Mouse (Mus musculus) bone marrow, adult 2 months (tissue): ENCODE measurements around the gene Spata33. TPM values are rescaled to one million over a fixed set of nuclear protein-coding genes. Genes with fewer than 3 reads are reported as not detected.
"Not testable (repeated sequence)": the region's sequence is repeated elsewhere in the genome, so short reads cannot be mapped to it uniquely, and the experiment has no call there.

Experiments
- H3K27ac ChIP-seq: fragments of 200-500 bp; 2 replicates; pipeline ENCODE4 v1.5.1; 2012; ENCODE audit warnings: low read depth, mild to moderate bottlenecking, control low read depth, inconsistent platforms, low read length; ENCODE audit not compliant: control insufficient read depth, poor library complexity, insufficient read depth
- H3K4me1 ChIP-seq: fragments of 200-500 bp; 2 replicates; pipeline ENCODE4 v1.6.1; 2011; ENCODE audit warnings: low read length; ENCODE audit not compliant: control insufficient read depth, insufficient read depth
- H3K4me3 ChIP-seq: fragments of 200-500 bp; replicated peaks from 2 replicates; pipeline ENCODE3; 2011; ENCODE audit warnings: mild to moderate bottlenecking, low read depth, low read length, control low read depth; ENCODE audit not compliant: control insufficient read depth
- CTCF ChIP-seq: fragments of 200-500 bp; IDR thresholded peaks from 2 replicates; pipeline ENCODE4 v1.5.1; 2011; ENCODE audit warnings: low read length, control low read depth; ENCODE audit not compliant: control insufficient read depth, insufficient read depth
- POLR2A ChIP-seq: fragments of 200-500 bp; IDR thresholded peaks from 2 replicates; pipeline ENCODE4 v1.6.1; 2011; ENCODE audit warnings: low read depth, mild to moderate bottlenecking, control low read depth, low read length, borderline replicate concordance; ENCODE audit not compliant: control insufficient read depth
- WGBS: fragments of 180-500 bp; shearing (Covaris S2); methylation state at CpG from one replicate; pipeline ENCODE4 v1.1.7; 2018; 5-methylcytosine and 5-hydroxymethylcytosine counted together
- polyA plus RNA-seq: library from polyadenylated mRNA; stranded (reverse); fragments of >200 nt; gene quantifications from 2 replicates; pipeline ENCODE4 v1.2.4, GENCODE M21; 2011; ENCODE audit warnings: low replicate concordance; ENCODE audit not compliant: missing spikeins, insufficient read depth, insufficient read length

The Spata33 gene
- polyA plus RNA-seq, 1 experiment, result 0.62 TPM

DNA sequence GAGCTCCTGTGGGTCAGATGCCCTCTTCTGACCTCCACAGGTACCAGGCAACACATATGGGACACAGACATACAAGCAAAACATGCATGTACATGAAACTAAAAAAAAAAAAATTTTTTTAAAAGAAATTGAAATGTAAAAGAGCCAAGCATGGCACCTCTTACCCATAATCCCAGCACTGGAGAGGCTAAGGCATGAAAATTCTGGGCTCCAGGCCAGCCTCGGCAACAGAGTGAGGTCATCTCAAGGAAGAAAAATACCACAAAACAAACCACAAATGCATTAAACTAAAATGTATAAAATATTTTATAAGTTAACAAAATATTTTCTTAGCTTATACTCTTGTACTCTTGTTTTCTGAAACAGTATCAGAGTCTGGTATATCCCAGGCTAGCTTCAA lies 8.3 kb downstream of the Spata33 start:
- no peak overlapping the region for H3K4me3 ChIP-seq
- WGBS, result 10% methylated on average over 1 of the region's 1 CpGs
- H3K27ac ChIP-seq, result no peak overlapping the region
- peaks cover 2% of the 10 kb centered on the region; the same call in 1 of the 2 replicates for H3K4me1 ChIP-seq
- TF ChIP-seq CTCF, result no peak
- TF ChIP-seq POLR2A, result no peak

DNA sequence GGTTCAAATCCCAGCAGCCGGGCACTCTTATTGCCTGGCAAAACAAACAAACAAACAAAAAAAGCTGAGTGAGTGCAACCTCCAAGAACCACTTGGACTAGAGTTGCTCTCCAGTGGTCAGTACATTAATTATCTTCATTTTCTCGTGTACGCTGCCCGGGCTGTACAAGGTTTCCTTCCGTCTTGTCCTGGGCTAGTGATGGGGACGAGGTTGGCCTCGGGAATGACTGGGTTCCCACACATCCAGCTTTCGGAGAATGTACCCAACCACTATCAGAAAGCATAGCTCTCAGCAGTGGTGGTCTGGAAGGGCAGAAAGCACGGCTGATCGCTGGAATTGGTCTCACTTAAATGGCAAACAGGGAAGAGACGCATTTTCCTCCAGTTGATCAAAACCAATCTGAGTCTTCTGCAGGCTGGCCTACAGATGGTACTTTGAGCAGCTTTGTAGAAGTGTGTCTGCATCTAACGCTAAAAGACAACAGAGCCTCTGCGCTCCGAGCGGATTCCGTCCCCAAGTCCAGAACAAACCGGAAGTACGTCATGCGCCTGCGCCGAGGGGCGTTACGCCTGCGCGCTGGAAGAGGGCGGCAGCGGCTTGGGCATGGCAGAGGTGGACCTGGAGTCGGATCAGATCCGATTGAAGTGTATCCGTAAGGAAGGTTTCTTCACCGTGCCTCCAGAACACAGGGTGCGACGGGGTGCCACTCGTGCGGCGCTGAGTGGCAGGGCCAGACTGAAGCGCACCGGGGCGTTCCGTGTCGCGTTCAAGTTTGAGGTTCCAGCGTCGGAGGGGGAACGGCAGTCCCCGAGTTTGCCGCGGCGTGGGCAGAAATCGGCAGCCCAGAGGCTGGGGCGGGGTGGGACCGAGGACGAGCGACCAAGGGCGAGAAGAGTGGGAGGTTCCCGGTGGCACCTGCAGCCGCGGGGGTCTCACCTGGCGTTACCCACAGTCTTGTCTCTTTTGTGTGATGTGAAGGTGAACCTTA lies 11.9 kb downstream of the Spata33 start, which contains the start of gene Cdk10:
TSS of gene Cdk10 (plus strand) at position 565 of the 989 bp plus-strand sequence.
- Histone ChIP-seq H3K4me3 (peak within 1 kb of the TSS; percentile 88), H3K4me1 (peaks cover 2% of the 10 kb centered on the region; the same call in 1 of the 2 replicates), H3K27ac (peak within 1 kb of the TSS; percentile 44)
- TF ChIP-seq POLR2A (peak; percentile 96), CTCF (no peak)
- WGBS, result 2% methylated on average over 59 of the region's 59 CpGs

DNA sequence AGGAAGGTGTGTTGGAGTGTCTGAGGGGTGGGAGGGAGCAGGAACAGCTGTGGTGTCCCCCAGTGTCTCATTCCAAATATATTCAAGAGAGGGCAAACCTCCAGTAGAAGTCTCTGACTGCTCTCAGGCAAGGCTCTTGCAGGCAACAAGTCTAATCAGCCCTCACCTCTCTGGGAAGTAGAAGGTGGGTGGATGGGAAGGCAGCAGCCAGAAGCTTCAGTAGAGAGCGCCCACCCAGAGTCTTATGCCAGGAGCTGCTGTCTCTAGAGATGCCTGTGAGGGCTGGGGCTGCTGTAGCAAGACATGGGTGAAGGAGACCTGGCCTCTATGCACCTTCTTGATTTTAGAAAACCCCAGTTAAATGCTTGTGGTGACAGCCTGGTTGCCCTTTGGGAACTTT lies 15.8 kb downstream of the Spata33 start:
- no peak for TF ChIP-seq POLR2A
- no peak for TF ChIP-seq CTCF
- Histone ChIP-seq H3K4me3 (no peak overlapping the region), H3K4me1 (peaks cover 2% of the 10 kb centered on the region; the same call in 1 of the 2 replicates), H3K27ac (no peak overlapping the region)
- 82% methylated on average over 1 of the region's 1 CpGs for WGBS

DNA sequence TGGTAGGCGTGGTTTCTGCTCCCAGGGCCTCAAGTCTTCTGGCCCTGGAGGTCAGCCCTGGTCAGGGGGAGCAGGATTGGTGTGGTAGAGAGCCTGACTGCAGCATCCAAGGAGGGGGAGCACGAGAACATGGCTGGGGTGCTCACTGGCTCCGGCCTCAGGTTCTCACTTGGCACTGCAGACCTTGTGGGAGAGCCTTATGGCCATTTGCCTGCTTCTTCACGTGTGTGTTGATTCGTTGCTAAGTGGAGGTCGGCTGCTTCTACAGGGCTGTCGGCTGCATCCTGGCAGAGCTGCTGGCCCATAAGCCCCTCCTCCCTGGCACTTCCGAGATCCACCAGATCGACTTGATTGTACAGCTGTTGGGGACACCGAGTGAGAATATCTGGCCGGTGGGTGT lies 17.7 kb downstream of the Spata33 start:
- H3K4me3 ChIP-seq, H3K27ac ChIP-seq, H3K4me1 ChIP-seq: not testable (repeated sequence)
- WGBS, result 75% methylated on average over 11 of the region's 11 CpGs

DNA sequence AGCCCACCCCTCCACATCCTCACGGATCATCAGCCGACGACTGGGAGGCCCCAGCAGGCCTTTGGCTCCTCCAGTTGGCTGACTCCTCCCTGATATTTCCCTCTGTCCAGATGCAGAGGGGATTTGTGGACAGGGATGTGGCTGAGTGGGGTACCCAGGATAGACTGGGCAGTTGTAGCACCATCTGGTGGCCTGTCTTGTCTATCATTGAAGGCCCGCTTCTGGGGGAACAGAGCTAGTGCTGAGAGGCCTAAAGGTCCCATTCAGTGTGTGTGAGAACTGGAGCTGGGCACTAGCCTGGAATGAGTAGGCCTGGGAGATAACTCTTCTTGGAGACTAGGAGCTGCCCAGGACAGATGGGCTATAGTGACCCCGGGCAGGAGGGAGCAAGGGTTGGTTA lies 19.1 kb downstream of the Spata33 start:
- 75% methylated on average over 5 of the region's 5 CpGs for WGBS
- H3K27ac ChIP-seq, result no peak overlapping the region

DNA sequence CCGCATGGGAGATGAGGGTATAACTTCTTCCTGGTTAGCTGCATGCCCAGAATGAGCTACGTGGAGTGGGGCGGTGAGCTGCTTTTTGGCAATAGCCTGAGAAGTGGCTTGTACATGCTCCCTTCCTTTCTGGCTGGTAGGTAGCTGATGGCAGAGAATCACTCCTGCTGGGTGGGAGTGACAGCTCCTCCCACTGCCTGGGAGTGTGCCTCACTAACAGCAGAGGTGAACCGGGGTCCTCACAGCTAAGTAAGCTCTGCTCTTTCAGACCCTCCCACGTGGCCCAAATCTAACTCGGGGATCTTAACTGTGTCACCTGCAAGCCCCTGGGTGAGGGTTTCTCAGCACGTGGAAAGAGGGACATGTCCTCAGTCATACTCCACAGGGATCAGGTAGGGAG lies 19.9 kb downstream of the Spata33 start:
- no peak overlapping the region for H3K27ac ChIP-seq
- no peak for TF ChIP-seq POLR2A
- TF ChIP-seq CTCF, result no peak
- WGBS, result 65% methylated on average over 7 of the region's 7 CpGs
- H3K4me3 ChIP-seq, result no peak overlapping the region
- peaks cover 2% of the 10 kb centered on the region; the same call in 1 of the 2 replicates for H3K4me1 ChIP-seq

More for the DNA sequence above, 19.1 kb downstream of the Spata33 start:
- H3K4me3 ChIP-seq, result no peak overlapping the region
- peaks cover 2% of the 10 kb centered on the region; the same call in 1 of the 2 replicates for H3K4me1 ChIP-seq
- no peak for TF ChIP-seq CTCF

DNA sequence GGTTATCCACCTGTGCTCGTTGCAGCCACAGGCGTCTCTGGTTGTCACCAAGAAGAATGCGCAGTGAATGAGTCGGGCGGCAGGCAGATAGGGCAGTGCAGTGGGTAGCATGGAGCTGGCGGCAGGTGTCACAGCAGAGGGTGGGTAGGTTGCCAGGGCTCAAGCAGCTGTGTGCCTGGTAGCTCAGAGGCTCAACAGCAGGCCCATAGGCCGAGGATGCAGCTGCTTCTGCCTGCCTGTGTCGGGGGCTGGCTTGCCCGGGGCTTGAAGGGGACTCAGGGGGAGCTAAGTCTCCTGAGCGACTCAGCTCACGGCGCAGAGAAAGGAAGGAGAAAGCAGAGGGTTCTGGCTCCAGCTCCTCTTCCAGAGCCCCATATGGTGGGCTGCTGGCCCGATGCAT lies 20.7 kb downstream of the Spata33 start:
- Histone ChIP-seq H3K4me1 (peaks cover 2% of the 10 kb centered on the region; the same call in 1 of the 2 replicates), H3K4me3 (no peak overlapping the region), H3K27ac (no peak overlapping the region)
- TF ChIP-seq POLR2A (no peak), CTCF (no peak)
- WGBS, result 79% methylated on average over 13 of the region's 13 CpGs

DNA sequence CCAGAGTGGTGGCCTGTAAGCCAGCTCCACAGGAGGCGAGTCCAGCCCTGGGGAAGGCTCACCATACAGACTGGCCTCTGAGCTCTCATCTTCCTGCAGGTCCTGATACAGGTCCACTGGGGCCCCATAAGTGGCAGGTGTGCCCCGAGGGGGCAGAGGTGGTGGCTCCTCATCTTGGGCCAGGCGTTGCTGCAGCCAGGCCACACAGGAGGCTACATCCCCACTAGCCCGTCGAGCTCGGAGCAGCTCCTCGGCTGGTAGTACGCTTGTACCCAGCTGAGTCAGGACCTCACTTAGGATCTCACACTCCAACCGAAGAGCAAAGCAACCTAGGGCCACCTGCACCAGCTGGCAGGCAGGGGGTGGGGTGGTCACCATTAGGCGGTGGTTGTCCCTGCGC lies 21.1 kb downstream of the Spata33 start:
- 83% methylated on average over 11 of the region's 11 CpGs for WGBS
- no peak for TF ChIP-seq CTCF
- no peak for TF ChIP-seq POLR2A

More for the DNA sequence above, 21.1 kb downstream of the Spata33 start:
- no peak overlapping the region for H3K27ac ChIP-seq
- peaks cover 2% of the 10 kb centered on the region; the same call in 1 of the 2 replicates for H3K4me1 ChIP-seq
- no peak overlapping the region for H3K4me3 ChIP-seq
